Mouse (Mus musculus): ENCODE results near the gene Mia2.
"Not testable (repeated sequence)": the region's sequence is repeated elsewhere in the genome, so short reads cannot be mapped to it uniquely, and the experiment has no call there.

The Mia2 gene

GRCm38 (mm10) chr12:59095104-59096025, at the start of gene Mia2:
Mia2 (plus strand) TSS chr12:59095799.
- DNase-seq (ENCODE audit: low spot score in 2 of 2), result no peak

GRCm38 (mm10) chr12:59052470-59052869, 43.1 kb upstream of the Mia2 start:
- no peak for DNase-seq (ENCODE audit: low spot score in 2 of 2)

GRCm38 (mm10) chr12:59053166-59053565, 42.4 kb upstream of the Mia2 start:
- DNase-seq (ENCODE audit: low spot score in 2 of 2), result no peak

- no peak for DNase-seq (ENCODE audit: low spot score in 2 of 2)
Measured at GRCm38 (mm10) chr12:59053976-59054375, 41.6 kb upstream of the Mia2 start.

DNA sequence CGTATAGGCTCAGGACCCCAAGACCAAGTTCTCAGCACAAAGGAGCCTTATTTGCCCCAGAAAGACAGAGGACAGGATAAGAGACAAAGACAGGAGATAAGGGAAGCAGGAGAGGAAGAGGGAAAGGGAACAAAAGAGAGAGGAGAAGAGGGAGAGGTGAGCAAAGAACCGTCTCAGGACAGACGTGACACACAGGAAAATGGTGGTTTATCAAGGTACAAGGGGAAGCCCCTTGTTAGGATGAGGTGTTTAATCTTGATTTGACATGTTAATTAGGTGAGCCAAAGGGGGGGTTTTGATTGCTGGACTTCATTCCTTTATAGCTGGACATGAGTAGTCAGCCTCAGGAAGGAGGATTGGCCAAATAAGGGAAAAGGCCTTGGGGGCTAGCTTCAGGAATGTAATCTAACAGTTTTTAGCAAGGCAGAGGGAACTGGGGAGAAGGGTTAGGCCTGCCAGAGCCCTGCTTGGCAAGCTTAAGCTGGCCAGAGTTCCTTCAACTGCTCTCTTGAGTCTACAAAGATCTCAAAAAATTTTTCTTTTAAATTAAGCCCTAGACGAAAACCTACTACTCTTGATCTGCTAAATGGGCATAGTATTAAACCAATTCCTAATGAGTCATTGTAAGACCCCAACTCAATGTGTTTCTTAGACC, 40.3 kb upstream of the Mia2 start:
- DNase-seq (ENCODE audit: low spot score in 2 of 2), result no peak

DNA sequence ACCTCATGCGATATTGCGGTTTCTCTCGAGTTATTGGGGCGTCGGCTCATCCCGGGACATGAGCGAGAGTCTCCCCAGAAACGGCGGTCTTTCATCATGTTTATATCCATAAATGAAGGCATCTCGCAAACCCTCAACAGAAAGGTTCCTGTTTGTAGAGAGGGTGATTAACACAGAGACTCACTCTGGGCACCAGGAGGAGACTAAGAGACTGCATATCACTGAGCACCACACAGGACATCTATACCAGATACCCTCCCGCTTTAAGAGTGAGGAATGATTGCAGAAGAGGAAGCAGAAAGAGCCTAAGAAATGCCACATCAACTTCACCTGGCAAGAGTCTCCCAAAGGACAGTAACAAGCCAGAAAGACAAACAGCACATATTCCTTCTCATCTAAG, 39.4 kb upstream of the Mia2 start:
- DNase-seq (ENCODE audit: low spot score in 2 of 2), result no peak

DNA sequence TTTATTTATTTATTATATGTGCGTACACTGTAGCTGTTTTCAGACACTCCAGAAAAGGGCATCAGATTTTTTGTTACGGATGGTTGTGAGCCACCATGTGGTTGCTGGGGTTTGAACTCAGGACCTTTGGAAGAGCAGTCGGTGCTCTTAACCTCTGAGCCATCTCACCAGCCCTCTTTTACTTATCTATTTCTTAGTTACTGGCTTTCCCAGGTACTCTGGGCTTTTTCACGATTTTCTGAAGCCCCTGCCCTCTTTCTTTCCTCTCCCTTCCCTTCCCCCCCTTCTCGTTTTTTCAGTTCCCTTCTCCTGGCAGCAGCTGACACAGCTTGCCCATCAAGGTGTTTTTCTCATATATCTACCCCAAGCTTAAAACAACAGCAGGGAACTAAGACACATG, 37.4 kb upstream of the Mia2 start:
- not testable (repeated sequence) for DNase-seq (ENCODE audit: low spot score in 2 of 2)

DNA sequence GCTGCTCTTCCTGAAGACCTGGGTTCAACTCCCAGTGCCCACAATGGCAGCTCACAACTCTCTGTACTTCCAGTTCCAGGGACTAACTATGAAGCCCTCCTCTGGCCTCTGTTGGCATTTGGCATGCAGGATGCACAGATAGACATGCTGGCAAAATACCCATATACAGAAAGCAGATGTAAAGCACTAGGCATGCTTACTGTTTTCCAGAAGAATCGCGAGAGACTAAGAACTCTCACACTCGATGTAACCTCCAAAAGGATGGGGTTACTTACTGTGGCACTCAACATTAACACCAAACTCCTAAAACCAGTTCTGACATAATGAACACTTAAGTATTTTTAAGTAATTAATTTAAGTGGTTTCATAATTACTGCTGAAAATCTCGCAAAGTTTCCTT, 35.3 kb upstream of the Mia2 start:
- no peak for DNase-seq (ENCODE audit: low spot score in 2 of 2)

- DNase-seq (ENCODE audit: low spot score in 2 of 2), result peak; percentile 65 to 84
Measured at GRCm38 (mm10) chr12:59060993-59061595, 34.5 kb upstream of the Mia2 start, which contains the start of gene Trappc6b. Trappc6b (minus strand) TSS chr12:59061472.

DNA sequence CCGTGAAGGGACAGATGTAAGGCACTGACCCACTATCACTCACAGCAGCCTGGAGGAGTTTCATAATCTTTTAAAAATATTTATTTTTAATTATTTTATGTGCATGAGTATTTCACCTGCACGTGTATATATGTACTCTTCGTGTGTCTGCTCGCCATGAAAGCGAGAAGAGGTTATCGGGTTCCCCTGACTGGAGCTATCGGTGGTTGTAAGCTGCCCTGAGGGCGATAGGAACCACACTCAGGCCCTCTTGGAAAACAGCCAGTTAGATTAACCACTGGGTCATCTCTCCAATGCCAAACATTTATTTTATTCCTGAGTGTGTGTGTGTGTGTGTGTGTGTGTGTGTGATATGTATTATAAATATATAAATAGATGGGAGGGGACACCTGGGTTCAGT, 30.8 kb upstream of the Mia2 start:
- DNase-seq (ENCODE audit: low spot score in 2 of 2), result no peak

DNA sequence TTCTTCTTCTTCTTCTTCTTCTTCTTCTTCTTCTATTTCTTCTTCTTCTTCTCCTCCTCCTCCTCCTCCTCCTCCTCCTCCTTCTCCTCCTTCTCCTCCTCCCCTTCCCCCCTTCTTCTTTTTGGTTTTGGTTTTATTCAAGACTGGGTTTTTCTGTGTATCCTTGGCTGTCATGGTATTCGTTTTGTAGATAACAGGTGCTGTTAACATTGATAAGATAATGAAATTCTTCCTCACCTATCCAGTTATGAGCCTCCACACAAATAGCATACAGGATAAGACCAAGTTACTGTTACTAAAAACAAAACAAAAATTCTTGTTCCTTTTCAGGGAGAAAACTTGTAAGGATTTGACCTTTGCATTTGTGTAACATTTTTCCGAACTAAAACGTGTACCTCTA, 29.8 kb upstream of the Mia2 start:
- DNase-seq (ENCODE audit: low spot score in 2 of 2), result no peak

- DNase-seq (ENCODE audit: low spot score in 2 of 2), result peak; percentile 93 to 95
Measured at GRCm38 (mm10) chr12:59066448-59067077, 29.0 kb upstream of the Mia2 start, which contains the start of gene Pnn. Pnn (plus strand) TSS chr12:59066884.

- DNase-seq (ENCODE audit: low spot score in 2 of 2), result peak in 1 of 2 experiments; percentile 20
Measured at GRCm38 (mm10) chr12:59067095-59067494, 28.5 kb upstream of the Mia2 start.

GRCm38 (mm10) chr12:59068791-59069190, 26.8 kb upstream of the Mia2 start:
- no peak for DNase-seq (ENCODE audit: low spot score in 2 of 2)

DNA sequence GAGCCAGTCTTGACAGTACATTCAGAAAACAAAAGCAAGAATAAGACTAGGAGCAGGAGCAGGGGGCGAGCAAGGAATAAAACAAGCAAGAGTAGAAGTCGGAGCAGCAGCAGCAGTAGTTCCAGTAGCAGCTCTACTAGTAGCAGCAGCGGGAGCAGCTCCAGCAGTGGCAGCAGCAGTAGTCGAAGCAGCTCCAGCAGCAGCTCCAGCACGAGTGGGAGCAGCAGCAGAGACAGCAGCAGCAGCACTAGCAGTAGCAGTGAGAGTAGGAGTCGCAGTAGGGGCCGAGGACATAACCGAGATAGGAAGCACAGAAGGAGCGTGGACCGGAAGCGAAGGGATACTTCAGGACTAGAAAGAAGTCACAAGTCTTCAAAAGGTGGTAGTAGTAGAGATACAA, 23.3 kb upstream of the Mia2 start:
- DNase-seq (ENCODE audit: low spot score in 2 of 2), result no peak

GRCm38 (mm10) chr12:59074052-59074451, 21.5 kb upstream of the Mia2 start:
- DNase-seq (ENCODE audit: low spot score in 2 of 2), result no peak

DNA sequence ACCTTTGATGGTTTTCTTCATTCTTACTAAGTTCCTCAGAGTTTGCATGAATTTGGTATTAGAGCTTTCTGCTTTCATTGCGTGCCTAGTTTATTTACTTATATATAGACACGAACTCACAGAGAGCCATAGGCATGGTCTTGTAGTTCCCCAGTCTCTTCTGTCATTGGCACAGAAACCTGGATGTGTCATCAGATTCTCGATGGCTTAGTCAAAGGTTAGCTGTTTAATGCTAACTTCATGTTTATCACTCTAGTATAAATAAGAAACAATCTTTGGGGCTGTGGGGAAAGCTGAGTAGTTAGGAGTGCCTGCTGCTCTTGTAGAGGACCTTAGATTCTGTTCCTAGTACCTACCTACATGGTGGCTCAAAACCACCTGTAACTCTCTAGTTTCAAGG, 18.6 kb upstream of the Mia2 start:
- no peak for DNase-seq (ENCODE audit: low spot score in 2 of 2)

DNA sequence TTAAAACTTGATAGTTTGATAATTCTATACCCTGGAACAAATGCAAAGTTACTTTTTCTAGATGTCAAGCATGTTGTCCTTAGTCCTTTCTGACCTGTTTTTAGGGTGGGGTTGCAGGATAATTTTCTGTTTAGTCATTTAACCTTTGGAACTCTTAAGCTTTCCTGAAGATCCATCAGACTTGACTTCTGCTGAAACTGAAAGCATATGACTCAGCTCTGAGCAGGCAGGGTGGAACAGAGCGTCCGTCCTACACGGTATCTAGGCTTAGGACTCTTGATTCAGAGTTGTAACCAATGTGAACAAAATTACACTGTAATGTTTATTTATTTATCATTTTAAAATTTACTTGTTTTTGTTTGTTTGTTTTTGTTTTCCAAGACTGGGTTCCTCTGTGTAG, 17.7 kb upstream of the Mia2 start:
- no peak for DNase-seq (ENCODE audit: low spot score in 2 of 2)

GRCm38 (mm10) chr12:59080461-59080860, 15.1 kb upstream of the Mia2 start:
- no peak for DNase-seq (ENCODE audit: low spot score in 2 of 2)

- no peak for DNase-seq (ENCODE audit: low spot score in 2 of 2)
Measured at GRCm38 (mm10) chr12:59084446-59084845, 11.2 kb upstream of the Mia2 start.

DNA sequence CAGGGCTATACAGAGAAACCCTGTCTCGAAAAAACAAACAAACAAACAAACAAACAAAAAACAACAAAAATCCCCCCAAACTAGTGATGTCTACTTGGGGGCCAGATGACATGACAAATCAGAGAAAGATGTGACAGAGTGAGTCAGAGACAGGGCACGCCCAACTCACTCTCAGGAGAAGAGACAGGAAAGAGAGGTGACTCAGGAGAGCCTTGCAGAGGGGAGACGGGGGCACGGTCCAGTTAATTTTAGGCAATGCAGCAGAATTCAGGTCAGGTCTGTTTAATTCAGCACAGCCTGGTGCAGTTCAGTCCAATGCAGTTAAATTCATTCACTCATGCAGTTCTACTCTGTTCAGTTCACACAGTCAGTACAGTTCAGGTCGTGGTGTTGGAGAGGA, 9.4 kb upstream of the Mia2 start:
- DNase-seq (ENCODE audit: low spot score in 2 of 2), result no peak

DNA sequence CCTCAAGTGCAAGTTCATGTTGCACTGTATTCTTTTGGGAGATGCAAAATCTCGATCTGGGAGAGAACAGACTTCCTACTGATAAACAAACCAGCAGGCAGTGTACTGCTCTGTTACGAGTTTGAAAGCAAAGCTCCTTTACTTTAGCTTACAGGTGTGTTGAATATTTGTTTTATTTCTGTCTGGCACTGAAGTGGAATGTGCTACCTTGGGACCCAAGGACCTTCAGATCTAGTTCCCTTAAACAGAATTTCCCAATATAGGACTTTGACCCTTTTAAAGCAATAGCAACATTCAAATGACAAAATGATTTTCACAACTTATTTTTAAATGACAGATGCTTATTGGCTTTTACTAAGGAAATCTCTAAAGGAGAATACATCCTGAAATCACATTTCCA, 2.1 kb upstream of the Mia2 start:
- DNase-seq (ENCODE audit: low spot score in 2 of 2), result no peak
